Mouse (Mus musculus) thymus, postnatal 4 days (tissue): ENCODE data around the gene Rreb1.

Experiments
- DNase-seq: peaks from one replicate; pipeline ENCODE4 v3.0.0; 2021

Gene Rreb1

DNA sequence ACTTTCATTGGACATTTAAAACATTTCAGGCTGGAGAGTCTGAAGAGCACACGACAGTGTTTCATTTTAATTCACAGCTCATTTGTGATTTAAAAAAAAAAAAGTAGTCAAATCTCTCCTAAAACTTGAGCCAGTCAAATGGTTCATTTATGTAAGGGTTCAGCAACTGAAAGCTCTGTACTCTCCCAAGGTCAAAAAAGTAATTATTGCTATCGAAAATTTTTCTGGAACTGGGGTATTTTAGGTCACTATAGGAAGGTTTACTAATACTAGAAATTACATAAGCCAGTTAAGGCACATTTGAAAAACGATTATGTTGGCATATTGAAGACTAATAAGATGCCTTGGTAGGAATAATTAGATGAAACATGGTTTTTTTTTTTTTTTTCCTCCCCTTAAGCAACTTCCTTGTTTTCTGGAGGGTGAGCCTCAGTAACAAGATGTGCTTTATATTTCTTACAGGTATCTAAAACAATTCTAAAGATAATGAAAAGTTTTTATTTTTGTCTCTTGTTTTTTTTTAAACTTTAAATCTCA lies 77.1 kb downstream of the Rreb1 start:
- no peak for DNase-seq

DNA sequence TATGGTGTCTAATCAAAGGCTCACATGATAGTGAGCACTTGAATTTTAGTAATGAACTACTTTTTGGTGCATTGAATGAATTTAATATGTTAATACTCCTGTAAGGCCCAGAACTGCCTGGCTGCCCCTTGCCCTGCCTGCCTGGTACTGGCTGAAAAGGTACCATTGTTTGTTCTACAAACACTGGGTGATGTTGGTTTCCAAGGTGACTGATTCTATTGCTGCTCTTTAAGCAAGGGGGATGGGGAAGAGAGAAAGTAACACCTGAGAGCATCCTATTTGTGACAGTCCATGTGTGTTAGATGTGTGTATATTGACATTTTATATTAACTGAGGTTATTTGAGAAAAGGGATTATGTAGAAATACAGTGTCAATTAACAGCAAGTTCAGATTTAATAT lies 77.6 kb downstream of the Rreb1 start:
- DNase-seq: no peak

GRCm38 (mm10) chr13:37856537-37856936 lies 78.3 kb downstream of the Rreb1 start:
- DNase-seq: no peak

GRCm38 (mm10) chr13:37857284-37858065 lies 79.3 kb downstream of the Rreb1 start:
- DNase-seq: peak; percentile 96

DNA sequence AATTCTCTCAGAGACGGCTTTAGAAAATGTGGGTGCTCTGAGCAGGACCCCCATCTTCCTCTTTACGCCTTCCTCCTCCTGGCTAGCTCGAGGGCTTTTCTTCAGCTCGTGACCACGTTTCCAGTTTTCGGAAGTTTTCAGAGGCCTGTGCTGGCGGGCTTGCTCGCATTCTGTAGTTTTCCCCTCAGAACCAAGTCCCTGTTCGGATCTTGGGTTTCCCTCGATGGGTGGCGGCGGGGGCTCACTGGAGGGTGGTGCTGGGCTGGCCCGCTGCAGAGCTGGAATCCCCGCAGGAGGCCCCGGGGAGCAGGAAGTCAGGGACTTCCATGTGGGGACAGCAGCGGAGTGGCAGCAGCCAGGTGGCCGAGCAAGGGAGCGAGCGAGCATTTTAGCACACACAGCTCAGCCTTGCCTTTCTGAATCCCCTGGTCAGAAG lies 79.9 kb downstream of the Rreb1 start:
- DNase-seq: peak; percentile 76

GRCm38 (mm10) chr13:37858508-37858907 lies 80.3 kb downstream of the Rreb1 start:
- DNase-seq: no peak

DNA sequence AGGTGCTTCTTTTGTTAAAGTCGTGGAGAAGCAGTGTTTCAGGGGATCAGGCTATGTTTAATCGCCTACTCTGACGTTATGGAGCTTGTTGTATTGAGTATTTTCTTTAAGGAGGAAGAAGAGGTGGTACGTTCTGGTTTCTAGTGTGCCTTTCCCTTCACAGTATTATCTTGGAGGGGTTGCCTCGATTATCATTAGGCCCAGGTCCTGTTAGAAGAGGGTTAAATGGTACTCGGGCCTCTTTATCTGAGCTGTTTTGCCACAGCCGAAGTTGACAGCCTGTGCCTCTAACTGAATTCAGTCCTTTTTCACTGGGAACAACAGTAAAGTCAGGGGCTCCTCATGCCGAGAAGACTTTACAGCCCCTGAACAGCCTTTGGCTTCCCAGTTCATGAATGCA lies 81.6 kb downstream of the Rreb1 start:
- no peak for DNase-seq

- no peak for DNase-seq
Observed at GRCm38 (mm10) chr13:37860204-37860603, 82.0 kb downstream of the Rreb1 start.

DNA sequence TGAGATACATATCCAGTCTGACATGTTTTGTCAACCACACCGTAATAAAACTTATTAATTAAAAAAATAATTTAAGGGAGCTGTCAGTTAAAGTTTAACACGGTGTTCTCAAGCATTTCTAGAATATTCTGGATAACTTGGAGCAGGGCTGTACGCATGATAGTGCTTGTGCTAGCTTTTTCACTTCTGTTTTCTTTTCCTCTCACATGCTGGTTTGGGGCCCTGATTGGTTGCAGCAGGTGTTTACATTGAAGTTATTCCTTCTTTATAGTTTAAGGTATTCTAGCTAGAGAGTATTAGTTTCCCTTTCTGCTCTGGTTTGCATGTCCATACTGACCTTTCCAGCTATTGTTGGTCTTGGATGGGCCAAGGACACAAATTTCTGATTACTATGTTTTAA lies 82.6 kb downstream of the Rreb1 start:
- no peak for DNase-seq

GRCm38 (mm10) chr13:37862492-37862891 lies 84.3 kb downstream of the Rreb1 start:
- DNase-seq: no peak

DNA sequence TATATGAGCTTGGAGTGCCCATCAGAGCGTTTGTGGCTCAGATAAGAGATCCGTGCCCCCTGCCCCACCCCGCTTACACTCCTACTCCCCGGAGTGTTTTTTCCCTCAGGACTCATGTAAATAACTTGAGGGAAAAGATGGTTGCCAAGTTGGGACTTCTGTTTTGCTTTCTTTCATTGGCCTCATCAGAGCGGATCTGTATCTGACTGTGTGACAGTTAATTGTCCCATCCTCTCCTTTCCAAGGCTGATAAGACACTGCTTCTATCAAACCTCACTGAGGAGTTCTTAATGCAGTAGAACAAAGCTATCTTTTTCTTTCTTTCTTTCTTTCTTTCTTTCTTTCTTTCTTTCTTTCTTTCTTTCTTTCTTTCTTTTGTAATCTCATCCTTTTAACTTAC lies 85.4 kb downstream of the Rreb1 start:
- no peak for DNase-seq

GRCm38 (mm10) chr13:37864697-37865096 lies 86.5 kb downstream of the Rreb1 start:
- DNase-seq: no peak

DNA sequence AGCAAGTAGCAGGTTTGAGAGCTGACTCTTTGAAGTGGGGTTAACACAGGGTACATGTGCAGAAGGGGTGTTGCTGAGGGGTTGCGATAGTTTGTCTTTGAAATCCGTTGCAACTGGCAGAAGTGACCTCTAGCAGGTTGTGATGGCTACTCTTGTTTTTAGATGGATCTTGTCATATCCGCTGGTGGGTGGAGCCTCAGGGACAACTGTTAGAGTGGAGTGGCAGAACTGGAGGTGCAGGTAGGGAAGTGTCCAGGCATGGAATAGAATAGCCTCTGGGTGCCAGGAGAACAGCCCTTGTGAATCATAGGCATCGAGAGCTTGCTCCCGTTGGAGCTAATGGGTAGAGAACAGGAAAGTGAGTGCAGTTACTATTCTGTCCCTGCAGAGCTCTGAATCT lies 88.1 kb downstream of the Rreb1 start:
- DNase-seq: no peak

DNA sequence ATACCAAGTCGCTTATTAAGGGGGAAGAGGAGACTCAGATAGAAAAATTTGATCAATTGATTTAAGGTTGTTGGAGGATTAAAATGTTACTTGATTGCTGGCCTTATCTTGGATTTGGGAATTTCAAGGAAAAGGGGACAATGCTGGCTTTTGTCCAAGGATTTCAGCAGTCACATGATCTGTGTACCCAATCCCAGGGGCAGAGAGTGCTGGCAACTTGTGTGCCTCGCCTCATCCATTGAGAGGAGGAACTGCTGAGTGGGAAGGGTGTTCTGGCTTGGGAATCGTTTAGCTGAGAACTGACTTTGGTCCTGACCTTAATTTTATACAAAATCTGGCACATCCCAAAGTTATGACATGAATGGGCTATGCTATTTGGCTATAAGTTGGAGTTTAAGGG lies 88.6 kb downstream of the Rreb1 start:
- DNase-seq: no peak

GRCm38 (mm10) chr13:37870118-37870908 lies 92.1 kb downstream of the Rreb1 start:
- no peak for DNase-seq

DNA sequence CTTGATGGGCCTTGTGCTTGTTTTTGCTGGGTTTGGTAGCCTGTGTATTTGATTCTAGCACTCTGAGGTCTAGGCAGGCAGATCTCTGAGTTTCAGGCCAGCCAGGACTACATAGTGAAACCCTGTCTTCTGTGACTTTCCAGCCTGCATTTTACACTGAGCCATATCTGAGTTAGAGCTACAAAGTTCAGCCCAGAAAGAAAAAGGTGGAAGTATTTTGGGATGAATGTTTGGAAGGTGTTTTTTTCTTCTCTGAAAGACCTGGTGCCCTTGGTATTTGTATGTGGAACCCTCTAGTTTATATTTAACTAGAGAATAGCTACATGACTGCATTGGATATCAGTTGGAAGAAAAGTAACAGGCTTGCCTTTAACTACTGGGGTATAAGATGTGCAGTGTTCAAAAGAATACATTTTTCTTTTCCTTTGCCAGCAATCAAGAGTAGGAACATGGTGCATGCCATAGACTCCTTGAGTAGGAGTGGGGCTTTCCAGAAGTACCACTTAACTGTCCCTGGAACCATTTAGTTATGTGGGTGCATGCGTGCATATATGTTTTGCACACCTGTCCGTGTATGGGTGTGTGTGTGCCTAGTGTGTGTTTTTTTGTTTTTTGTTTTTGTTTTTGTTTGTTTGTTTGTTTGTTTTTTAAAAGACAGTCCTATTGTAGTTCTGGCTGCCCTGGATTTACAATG lies 94.1 kb downstream of the Rreb1 start:
- DNase-seq: no peak

DNA sequence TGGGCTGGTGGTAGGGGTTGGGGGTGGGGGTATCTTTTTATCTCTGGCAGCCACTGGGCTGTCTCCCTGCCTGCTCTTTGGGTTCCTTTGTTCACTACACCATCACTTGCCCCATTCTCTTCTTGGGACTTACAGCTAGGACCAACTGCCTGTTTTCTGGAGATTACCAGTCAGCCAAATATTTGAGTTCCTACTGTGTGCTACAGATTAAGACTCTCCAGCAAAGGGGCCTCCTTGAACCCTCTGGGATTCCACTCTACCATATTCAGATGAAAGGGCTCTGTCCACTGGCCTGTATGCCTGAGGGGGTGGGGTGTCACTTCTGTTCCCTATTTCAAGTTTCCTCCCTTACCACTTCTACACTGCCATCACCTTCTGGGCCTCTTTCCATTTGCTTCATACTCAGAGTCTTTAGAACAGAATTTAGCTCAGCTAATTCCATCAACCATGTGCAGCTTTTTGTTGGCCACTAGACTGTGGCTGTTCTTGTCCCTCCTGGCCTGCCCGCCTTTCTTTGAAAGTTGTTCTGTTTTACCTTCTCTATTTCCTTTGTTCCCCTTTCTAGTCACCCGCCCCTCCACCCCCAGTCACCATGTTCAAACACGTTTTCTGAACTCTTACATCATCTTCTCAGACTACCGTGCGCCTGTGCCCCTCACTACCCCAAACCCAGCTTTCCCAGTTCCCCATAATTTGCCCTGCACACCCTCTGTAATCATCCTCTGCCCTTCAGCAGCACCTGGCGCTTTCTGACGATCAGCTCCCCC lies 95.1 kb downstream of the Rreb1 start:
- DNase-seq: no peak

DNA sequence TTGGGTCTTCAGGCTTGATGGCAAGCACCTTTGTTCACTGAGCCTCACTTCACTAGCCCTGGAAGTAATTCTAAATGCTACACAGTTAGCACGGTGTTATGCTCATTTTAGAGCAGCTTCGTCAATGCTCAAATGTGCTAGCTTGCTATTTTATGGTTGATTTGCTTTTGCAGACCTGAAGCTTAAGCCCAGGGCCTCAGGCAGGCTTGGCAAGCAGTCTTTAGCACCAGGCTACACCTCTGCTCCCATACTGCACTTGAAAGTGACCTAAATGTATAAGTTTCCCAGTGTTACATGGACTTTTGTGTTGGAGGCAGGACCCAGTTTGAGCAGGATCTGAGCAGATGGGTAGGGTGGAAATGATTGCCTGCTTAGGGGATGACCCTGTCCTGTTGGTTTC lies 97.7 kb downstream of the Rreb1 start:
- no peak for DNase-seq

GRCm38 (mm10) chr13:37876366-37876765 lies 98.2 kb downstream of the Rreb1 start:
- no peak for DNase-seq

- DNase-seq: no peak
Observed at GRCm38 (mm10) chr13:37876836-37877235, 98.6 kb downstream of the Rreb1 start.

DNA sequence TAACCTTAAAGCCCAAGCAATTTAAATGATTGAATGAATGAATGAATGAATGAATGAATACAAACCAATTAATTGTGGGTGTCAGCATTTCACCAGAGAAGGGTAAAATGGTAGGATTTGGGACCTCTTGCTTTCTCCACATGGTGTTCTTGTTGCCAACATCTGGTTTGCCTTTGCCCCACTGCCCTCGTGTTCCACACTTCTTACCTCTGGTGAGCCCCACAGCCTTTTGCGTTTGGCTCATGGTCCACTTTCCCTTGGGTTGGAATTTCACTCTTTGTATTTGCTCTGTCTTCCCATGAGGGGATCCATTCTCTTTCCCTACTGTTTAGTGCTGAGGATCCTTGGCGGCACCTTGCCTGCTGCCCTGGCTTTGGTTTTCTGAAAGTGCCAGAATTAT lies 99.0 kb downstream of the Rreb1 start:
- no peak for DNase-seq

DNA sequence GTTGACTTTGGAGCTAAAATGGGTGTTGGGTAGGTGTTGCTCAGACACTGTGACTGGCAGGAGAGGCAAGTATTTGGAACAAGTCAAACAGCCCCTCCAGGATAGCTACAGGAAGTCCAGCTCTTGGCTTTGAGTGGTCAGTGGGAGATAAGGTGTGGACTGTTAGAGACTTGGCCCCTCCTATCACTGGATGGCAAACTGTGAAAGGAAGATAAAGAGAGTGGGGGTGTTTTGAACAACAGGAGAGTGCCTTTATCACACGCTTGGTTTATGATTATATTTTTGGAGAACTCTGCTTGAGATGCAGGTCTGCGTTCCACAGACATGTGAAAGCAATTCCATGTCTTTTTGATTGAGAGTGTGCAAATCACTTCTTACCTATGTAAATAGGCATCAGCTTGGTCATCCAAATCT lies 100.7 kb downstream of the Rreb1 start:
- DNase-seq: no peak

- peak; percentile 50 for DNase-seq
Observed at GRCm38 (mm10) chr13:37879556-37879955, 101.4 kb downstream of the Rreb1 start.
